Mouse (Mus musculus): Measurements from ENCODE around the gene Sh3pxd2a.

- TF ChIP-seq CTCF (IDR thresholded peaks at IDR 0.05; ENCODE audit: low read depth, low read length) (no peak), POLR2A (IDR thresholded peaks at IDR 0.05; ENCODE audit: insufficient read depth, low read length) (no peak)
These were observed 193.7 kb downstream of the Sh3pxd2a start for GRCm38 (mm10) chr19:47270520-47270919.
